Mouse (Mus musculus): ENCODE measurements around the gene Agbl1. TPM values are rescaled to one million over a fixed set of nuclear protein-coding genes. Genes with fewer than 3 reads are reported as not detected.
"Not testable (repeated sequence)": the region's sequence is repeated elsewhere in the genome, so short reads cannot be mapped to it uniquely, and the experiment has no call there.

Gene Agbl1
- polyA plus RNA-seq, 1 experiment from 2014 or later = not detected

DNA sequence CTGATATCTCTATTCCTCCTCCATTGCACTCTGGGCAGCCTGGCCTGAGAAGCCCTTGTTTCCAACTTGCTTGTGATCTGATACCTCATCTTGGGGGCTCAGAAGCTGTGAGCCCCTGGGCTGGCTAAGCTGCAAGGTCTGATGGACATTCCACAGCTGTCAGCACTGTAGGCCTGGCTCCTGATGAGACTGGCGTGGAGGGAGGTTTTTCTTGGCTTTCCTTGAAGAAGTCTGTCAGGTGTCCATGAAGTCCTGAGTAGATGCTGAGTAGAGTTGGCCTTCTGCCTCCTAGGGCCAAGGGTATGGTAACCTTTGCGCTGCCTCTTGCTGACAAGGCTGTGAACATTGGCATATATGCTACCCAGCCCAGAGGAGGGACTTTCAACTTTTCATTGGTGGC, 7.0 kb upstream of the Agbl1 start:
- Histone ChIP-seq H3K9ac (ENCODE audit: low read length) (no peak overlapping the region), H3K27ac (replicated peaks) (no peak overlapping the region), H3K4me2 (replicated peaks; ENCODE audit: low read depth) (no peak overlapping the region), H3K9me3 (ENCODE audit: control insufficient read depth, low read length) (no peaks in the 10 kb centered on the region), H3K4me3 (ENCODE audit: low read depth, low read length) (no peak overlapping the region), H3K36me3 (ENCODE audit: control insufficient read depth, insufficient read depth, low read length) (no peaks in the 10 kb centered on the region), H3K27me3 (ENCODE audit: control insufficient read depth, insufficient read depth, low read length) (no peaks in the 10 kb centered on the region), H3K4me1 (replicated peaks; ENCODE audit: control insufficient read depth, insufficient read depth) (no peaks in the 10 kb centered on the region)
- WGBS = 75% methylated on average over 2 of the region's 2 CpGs
- DNase-seq (ENCODE audit: low spot score) (no peak), ATAC-seq (ENCODE audit: low FRiP score, low TSS enrichment) (no peak)
- TF ChIP-seq CTCF (IDR thresholded peaks at IDR 0.05; ENCODE audit: low read depth) = no peak
- TF ChIP-seq EP300 (optimal IDR thresholded peaks at IDR 0.05) = no peak

DNA sequence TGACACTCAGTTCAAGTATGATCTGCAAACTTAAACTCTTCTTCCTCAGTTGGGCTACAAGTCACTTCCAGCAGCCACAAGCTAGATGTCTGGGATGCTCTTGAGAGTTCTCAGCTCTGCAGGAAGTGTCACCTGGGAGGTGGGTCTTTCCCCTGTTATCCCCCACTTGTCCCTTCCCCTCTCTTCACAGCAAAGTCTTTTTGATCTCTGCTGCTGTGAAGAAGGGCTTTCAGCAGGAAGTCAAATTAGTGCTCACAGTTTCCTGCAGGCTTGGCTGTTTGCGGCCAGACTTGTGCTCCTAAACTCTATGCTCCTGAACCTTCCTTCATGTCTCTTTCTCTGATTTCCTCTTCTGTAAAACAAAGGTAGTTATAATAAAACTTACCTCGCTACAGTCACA, 806 bp upstream of the Agbl1 start:
- Histone ChIP-seq H3K36me3 (ENCODE audit: control insufficient read depth, insufficient read depth, low read length) (no peaks in the 10 kb centered on the region), H3K9ac (ENCODE audit: low read length) (no peak overlapping the region), H3K27ac (replicated peaks) (no peak overlapping the region), H3K4me2 (replicated peaks; ENCODE audit: low read depth) (no peak overlapping the region), H3K9me3 (ENCODE audit: control insufficient read depth, low read length) (no peaks in the 10 kb centered on the region), H3K4me1 (replicated peaks; ENCODE audit: control insufficient read depth, insufficient read depth) (no peaks in the 10 kb centered on the region), H3K27me3 (ENCODE audit: control insufficient read depth, insufficient read depth, low read length) (no peaks in the 10 kb centered on the region), H3K4me3 (ENCODE audit: low read depth, low read length) (no peak overlapping the region)
- ATAC-seq (ENCODE audit: low FRiP score, low TSS enrichment) (no peak), DNase-seq (ENCODE audit: low spot score) (no peak)
- TF ChIP-seq CTCF (IDR thresholded peaks at IDR 0.05; ENCODE audit: low read depth) = no peak
- no peak for TF ChIP-seq EP300 (optimal IDR thresholded peaks at IDR 0.05)
- 38% methylated on average over 2 of the region's 2 CpGs for WGBS

GRCm38 (mm10) chr7:76234321-76234720, 4.6 kb downstream of the Agbl1 start:
- ATAC-seq (ENCODE audit: low FRiP score, low TSS enrichment) (no peak), DNase-seq (ENCODE audit: low spot score) (no peak)
- H3K27ac ChIP-seq (replicated peaks) = no peak overlapping the region
- H3K9ac ChIP-seq (ENCODE audit: low read length) = no peak overlapping the region
- WGBS = 70% methylated on average over 2 of the region's 2 CpGs
- TF ChIP-seq CTCF (IDR thresholded peaks at IDR 0.05; ENCODE audit: low read depth) (no peak), EP300 (optimal IDR thresholded peaks at IDR 0.05) (no peak)
- H3K4me2 ChIP-seq (replicated peaks; ENCODE audit: low read depth) = no peak overlapping the region
- no peaks in the 10 kb centered on the region for H3K27me3 ChIP-seq (ENCODE audit: control insufficient read depth, insufficient read depth, low read length)
- H3K4me1 ChIP-seq (replicated peaks; ENCODE audit: control insufficient read depth, insufficient read depth) = no peaks in the 10 kb centered on the region
- no peaks in the 10 kb centered on the region for H3K36me3 ChIP-seq (ENCODE audit: control insufficient read depth, insufficient read depth, low read length)
- no peak overlapping the region for H3K4me3 ChIP-seq (ENCODE audit: low read depth, low read length)
- no peaks in the 10 kb centered on the region for H3K9me3 ChIP-seq (ENCODE audit: control insufficient read depth, low read length)

GRCm38 (mm10) chr7:76237497-76237896, 7.8 kb downstream of the Agbl1 start:
- Histone ChIP-seq H3K27ac (replicated peaks) (no peak overlapping the region), H3K4me2 (replicated peaks; ENCODE audit: low read depth) (no peak overlapping the region), H3K4me1 (replicated peaks; ENCODE audit: control insufficient read depth, insufficient read depth) (no peaks in the 10 kb centered on the region), H3K9ac (ENCODE audit: low read length) (no peak overlapping the region), H3K27me3 (ENCODE audit: control insufficient read depth, insufficient read depth, low read length) (no peaks in the 10 kb centered on the region), H3K36me3 (ENCODE audit: control insufficient read depth, insufficient read depth, low read length) (no peaks in the 10 kb centered on the region), H3K4me3 (ENCODE audit: low read depth, low read length) (no peak overlapping the region), H3K9me3 (ENCODE audit: control insufficient read depth, low read length) (no peaks in the 10 kb centered on the region)
- TF ChIP-seq CTCF (IDR thresholded peaks at IDR 0.05; ENCODE audit: low read depth) = no peak
- TF ChIP-seq EP300 (optimal IDR thresholded peaks at IDR 0.05) = no peak
- WGBS = 74% methylated on average over 4 of the region's 4 CpGs
- DNase-seq (ENCODE audit: low spot score) (no peak), ATAC-seq (ENCODE audit: low FRiP score, low TSS enrichment) (no peak)

- not testable (repeated sequence) for H3K27me3 ChIP-seq (ENCODE audit: control insufficient read depth, insufficient read depth, low read length); ATAC-seq (ENCODE audit: low FRiP score, low TSS enrichment)
- 96% methylated on average over 15 of the region's 18 CpGs for WGBS
Measured at GRCm38 (mm10) chr7:76244839-76245238, 15.2 kb downstream of the Agbl1 start.

GRCm38 (mm10) chr7:76275061-76275460, 45.4 kb downstream of the Agbl1 start:
- Histone ChIP-seq H3K4me2 (replicated peaks; ENCODE audit: low read depth) (no peak overlapping the region), H3K27ac (replicated peaks) (no peak overlapping the region), H3K4me1 (replicated peaks; ENCODE audit: control insufficient read depth, insufficient read depth) (no peaks in the 10 kb centered on the region), H3K4me3 (ENCODE audit: low read depth, low read length) (no peak overlapping the region), H3K36me3 (ENCODE audit: control insufficient read depth, insufficient read depth, low read length) (no peaks in the 10 kb centered on the region), H3K9me3 (ENCODE audit: control insufficient read depth, low read length) (no peaks in the 10 kb centered on the region), H3K27me3 (ENCODE audit: control insufficient read depth, insufficient read depth, low read length) (no peaks in the 10 kb centered on the region), H3K9ac (ENCODE audit: low read length) (no peak overlapping the region)
- TF ChIP-seq CTCF (IDR thresholded peaks at IDR 0.05; ENCODE audit: low read depth) (no peak), EP300 (optimal IDR thresholded peaks at IDR 0.05) (no peak)
- DNase-seq (ENCODE audit: low spot score) = no peak
- no peak for ATAC-seq (ENCODE audit: low FRiP score, low TSS enrichment)

More at GRCm38 (mm10) chr7:76244839-76245238, 15.2 kb downstream of the Agbl1 start:
- not testable (repeated sequence) for H3K4me1 ChIP-seq (replicated peaks; ENCODE audit: control insufficient read depth, insufficient read depth); H3K4me3 ChIP-seq (ENCODE audit: low read depth, low read length); DNase-seq (ENCODE audit: low spot score); H3K9ac ChIP-seq (ENCODE audit: low read length); H3K4me2 ChIP-seq (replicated peaks; ENCODE audit: low read depth); H3K9me3 ChIP-seq (ENCODE audit: control insufficient read depth, low read length); H3K27ac ChIP-seq (replicated peaks); H3K36me3 ChIP-seq (ENCODE audit: control insufficient read depth, insufficient read depth, low read length)
